Mouse (Mus musculus): Measurements from ENCODE around the gene Gm38655.
"Not testable (repeated sequence)": the region's sequence is repeated elsewhere in the genome, so short reads cannot be mapped to it uniquely, and the experiment has no call there.

Gm38655 gene

GRCm38 (mm10) chr17:25184129-25184691 is 8.9 kb upstream of the Gm38655 start, which contains the start of gene BC003965:
Gene BC003965 (plus strand): TSS chr17:25184554.
- in situ Hi-C loops (cut with MboI; ENCODE audit: low pct_unique_long_range_greater_than_20kb in 1 of 2, low sequenced_read_pairs in 2 of 2, unreplicated experiment in 1 of 2), result no loop called here

- in situ Hi-C loops (cut with MboI; ENCODE audit: low pct_unique_long_range_greater_than_20kb in 1 of 2, low sequenced_read_pairs in 2 of 2, unreplicated experiment in 1 of 2), result no loop called here
Observed at GRCm38 (mm10) chr17:25183232-25183631, 8.0 kb upstream of the Gm38655 start.

DNA sequence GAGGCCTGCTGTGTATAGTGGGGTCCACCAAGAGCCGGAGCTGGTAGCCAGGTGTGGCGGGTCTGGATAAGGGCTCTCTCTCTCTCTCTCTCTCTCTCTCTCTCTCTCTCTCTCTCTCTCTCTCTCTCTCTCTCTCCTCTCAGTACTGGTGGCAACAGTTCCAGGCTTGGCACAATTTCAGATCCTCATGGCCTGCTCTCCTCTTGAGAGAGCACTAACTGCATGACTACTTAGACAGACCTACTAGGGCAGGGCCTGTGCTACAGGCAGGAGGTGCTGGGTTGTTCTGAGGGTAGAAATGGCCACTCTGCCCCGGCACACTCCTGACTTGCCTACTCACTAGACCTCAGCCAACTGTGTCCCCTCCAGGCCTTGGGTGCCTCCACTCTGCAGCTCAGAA is 2.7 kb downstream of the Gm38655 start:
- in situ Hi-C loops (cut with MboI; ENCODE audit: low pct_unique_long_range_greater_than_20kb in 1 of 2, low sequenced_read_pairs in 2 of 2, unreplicated experiment in 1 of 2), result no loop called here

DNA sequence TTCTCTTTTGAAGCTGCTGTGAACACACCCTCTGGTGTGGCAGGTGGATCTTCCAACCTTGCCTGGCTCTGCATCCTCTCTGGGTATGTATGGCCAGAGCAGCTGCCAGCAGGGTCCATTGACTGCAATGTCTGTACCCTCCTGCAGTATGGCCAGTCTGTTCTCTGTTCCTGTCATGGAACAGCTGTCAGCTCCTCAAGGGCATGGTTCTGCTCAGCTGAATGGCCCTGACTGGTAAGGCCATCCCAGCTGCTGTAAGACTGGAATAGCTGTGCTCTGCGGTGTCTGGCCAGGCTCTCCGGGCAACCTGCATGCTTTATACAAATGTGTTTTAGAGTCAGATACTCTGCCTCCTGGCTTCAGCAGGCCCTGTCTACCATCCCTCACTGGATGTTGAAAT is 5.6 kb downstream of the Gm38655 start:
- in situ Hi-C loops (cut with MboI; ENCODE audit: low pct_unique_long_range_greater_than_20kb in 1 of 2, low sequenced_read_pairs in 2 of 2, unreplicated experiment in 1 of 2), result no loop called here

DNA sequence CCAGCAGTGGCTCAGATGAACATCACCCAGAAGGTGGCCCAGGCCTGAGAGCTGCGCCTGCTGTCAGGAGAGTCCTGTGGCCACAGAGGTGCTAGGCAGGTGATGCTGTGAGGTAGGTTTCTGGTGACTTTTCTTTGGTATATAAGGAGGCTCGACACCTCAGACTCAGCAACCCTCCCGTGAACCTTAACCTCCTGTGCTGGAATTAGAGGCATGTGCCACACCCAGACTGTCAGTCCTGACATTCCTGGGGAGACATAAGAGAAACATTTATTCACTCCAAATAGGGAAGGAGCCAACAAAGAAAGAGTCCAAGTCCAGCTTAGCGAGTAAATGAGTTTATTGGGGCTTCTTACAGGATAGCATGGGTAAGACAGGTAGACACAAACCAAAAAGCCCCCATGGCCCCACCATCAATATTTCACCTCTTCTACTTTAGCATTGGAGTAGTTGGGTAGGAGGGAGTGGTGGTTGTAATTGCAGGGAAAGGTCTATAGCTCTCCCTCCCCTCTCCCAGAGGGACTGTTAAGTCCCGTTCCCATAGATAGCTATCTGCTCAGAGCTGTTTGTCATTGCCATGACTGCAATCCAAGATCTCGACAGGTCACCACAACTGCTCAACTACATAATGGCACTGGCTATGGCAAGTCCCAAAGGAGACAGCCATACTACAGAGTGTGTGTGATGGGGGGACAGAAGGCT is 9.2 kb downstream of the Gm38655 start:
- in situ Hi-C loops (cut with MboI; ENCODE audit: low pct_unique_long_range_greater_than_20kb in 1 of 2, low sequenced_read_pairs in 2 of 2, unreplicated experiment in 1 of 2), result no loop called here

GRCm38 (mm10) chr17:25164770-25165169 is 10.5 kb downstream of the Gm38655 start:
- in situ Hi-C loops (cut with MboI; ENCODE audit: low pct_unique_long_range_greater_than_20kb in 1 of 2, low sequenced_read_pairs in 2 of 2, unreplicated experiment in 1 of 2), result no loop called here

- in situ Hi-C loops (cut with MboI; ENCODE audit: low pct_unique_long_range_greater_than_20kb in 1 of 2, low sequenced_read_pairs in 2 of 2, unreplicated experiment in 1 of 2), result no loop called here
Observed at GRCm38 (mm10) chr17:25163387-25163786, 11.9 kb downstream of the Gm38655 start.

DNA sequence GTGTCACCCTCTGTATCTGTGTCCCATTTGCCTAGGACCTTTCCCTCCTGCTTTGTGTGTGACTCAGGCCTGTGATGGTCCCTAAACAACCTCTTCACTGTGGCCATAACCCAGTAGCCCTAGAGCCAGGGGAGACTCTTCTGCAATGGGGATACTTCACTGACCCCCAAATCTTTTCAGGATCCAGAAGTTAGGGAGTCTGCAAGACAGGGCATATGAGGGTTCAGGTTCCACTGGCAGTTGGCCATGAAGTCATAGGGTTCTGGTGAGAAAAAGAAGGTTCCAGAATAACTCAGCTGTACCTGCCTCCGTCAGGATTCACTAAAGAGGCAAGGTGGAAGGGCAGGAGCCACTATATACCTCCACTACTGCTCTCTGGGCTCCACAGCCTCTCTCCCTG is 13.1 kb downstream of the Gm38655 start, which contains the start of gene Ccdc154:
Gene Ccdc154, plus strand, starts transcription at position 301 of the 400 bp plus-strand sequence.
- in situ Hi-C loops (cut with MboI; ENCODE audit: low pct_unique_long_range_greater_than_20kb in 1 of 2, low sequenced_read_pairs in 2 of 2, unreplicated experiment in 1 of 2), result no loop called here

DNA sequence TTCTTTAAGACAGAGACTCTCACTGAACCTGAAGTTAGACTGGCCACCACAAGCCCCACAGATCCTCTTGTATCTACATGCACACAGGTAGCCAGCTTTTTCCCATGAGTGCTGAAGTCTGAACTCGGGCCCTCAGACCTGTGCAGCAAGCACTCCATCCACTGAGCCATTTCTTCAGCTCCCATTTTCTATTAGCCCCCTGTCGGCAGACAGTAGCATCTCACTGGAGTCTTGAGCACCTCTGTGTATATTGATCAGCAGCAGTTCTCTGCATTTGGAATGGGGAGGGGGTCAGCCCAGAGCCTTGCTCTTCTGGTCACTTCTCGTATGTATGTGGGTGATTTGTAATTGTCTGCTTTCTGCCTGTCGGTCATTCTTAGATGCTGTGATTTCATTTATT is 35.3 kb downstream of the Gm38655 start:
- in situ Hi-C loops (cut with MboI; ENCODE audit: low pct_unique_long_range_greater_than_20kb in 1 of 2, low sequenced_read_pairs in 2 of 2, unreplicated experiment in 1 of 2), result no loop called here

GRCm38 (mm10) chr17:25138803-25139202 is 36.5 kb downstream of the Gm38655 start:
- in situ Hi-C loops (cut with MboI; ENCODE audit: low pct_unique_long_range_greater_than_20kb in 1 of 2, low sequenced_read_pairs in 2 of 2, unreplicated experiment in 1 of 2), result no loop called here

DNA sequence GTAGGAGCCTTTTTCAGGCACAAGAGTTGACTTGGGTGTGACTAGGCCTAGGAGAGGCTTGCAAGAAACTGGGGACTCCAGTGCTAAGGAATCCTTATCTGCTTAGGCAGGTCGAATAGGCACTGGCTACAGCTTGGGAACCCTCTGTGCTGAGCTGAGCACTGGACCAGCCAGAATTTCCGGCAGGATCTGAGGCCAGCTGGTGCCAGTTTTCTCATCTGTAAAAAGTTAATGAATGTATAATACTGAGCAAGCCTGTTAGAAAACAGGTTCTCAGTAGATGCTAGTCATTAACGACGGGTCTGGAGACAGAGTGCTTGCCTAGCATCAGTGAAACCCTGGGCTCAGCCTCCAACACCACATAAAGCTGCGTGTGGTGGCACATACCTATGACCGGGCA is 39.6 kb downstream of the Gm38655 start:
- in situ Hi-C loops (cut with MboI; ENCODE audit: low pct_unique_long_range_greater_than_20kb in 1 of 2, low sequenced_read_pairs in 2 of 2, unreplicated experiment in 1 of 2), result no loop called here

- in situ Hi-C loops (cut with MboI; ENCODE audit: low pct_unique_long_range_greater_than_20kb in 1 of 2, low sequenced_read_pairs in 2 of 2, unreplicated experiment in 1 of 2), result no loop called here
Observed at GRCm38 (mm10) chr17:25133275-25133698, 42.0 kb downstream of the Gm38655 start, which contains the start of gene Clcn7. Gene Clcn7 (plus strand): TSS chr17:25133391.

DNA sequence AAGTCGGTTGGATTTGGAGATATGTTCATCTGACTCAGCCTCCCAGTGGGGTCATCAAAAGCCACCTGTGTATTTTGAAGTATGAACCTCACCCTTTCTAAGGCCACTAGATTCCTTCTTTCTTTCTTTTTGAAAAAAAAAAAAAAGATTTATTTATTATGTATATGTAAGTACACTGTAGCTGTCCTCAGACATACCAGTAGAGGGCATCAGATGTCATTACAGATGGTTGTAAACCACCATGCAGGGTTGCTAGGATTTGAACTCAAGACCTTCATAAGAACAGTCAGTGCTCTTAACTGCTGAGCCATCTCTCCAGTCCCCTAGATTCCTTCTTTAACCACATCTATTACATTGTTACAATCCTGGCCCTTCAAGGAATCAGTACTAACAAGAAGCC is 45.2 kb downstream of the Gm38655 start:
- in situ Hi-C loops (cut with MboI; ENCODE audit: low pct_unique_long_range_greater_than_20kb in 1 of 2, low sequenced_read_pairs in 2 of 2, unreplicated experiment in 1 of 2), result no loop called here

DNA sequence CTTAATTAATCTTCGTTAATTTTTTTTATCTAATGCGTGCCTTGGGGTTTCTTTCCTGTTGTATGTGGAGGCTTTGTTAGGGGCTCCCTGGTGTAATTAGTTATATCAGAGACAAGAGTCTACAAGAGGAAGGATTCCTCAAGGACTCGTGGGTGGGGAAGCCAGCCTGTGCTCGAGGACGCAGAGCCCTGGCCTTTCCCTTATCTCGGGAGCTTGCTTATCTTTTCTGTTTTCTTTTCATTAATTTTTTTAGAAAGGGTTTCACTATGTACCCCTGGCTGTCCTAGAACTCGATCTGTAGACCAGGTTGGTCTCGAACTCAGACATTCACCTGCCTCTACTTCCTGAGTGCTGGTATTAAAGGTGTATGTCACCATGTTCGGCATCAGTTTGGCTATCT is 47.6 kb downstream of the Gm38655 start:
- in situ Hi-C loops (cut with MboI; ENCODE audit: low pct_unique_long_range_greater_than_20kb in 1 of 2, low sequenced_read_pairs in 2 of 2, unreplicated experiment in 1 of 2), result no loop called here

- in situ Hi-C loops (cut with MboI; ENCODE audit: low pct_unique_long_range_greater_than_20kb in 1 of 2, low sequenced_read_pairs in 2 of 2, unreplicated experiment in 1 of 2), result no loop called here
Observed at GRCm38 (mm10) chr17:25127079-25127478, 48.2 kb downstream of the Gm38655 start.

GRCm38 (mm10) chr17:25125442-25126060 is 49.7 kb downstream of the Gm38655 start:
- in situ Hi-C loops (cut with MboI; ENCODE audit: low pct_unique_long_range_greater_than_20kb in 1 of 2, low sequenced_read_pairs in 2 of 2, unreplicated experiment in 1 of 2), result not testable (repeated sequence)

GRCm38 (mm10) chr17:25123979-25124378 is 51.3 kb downstream of the Gm38655 start:
- in situ Hi-C loops (cut with MboI; ENCODE audit: low pct_unique_long_range_greater_than_20kb in 1 of 2, low sequenced_read_pairs in 2 of 2, unreplicated experiment in 1 of 2), result no loop called here
